Mouse (Mus musculus): ENCODE results near the gene Thap4.
"Not testable (repeated sequence)": the region's sequence is repeated elsewhere in the genome, so short reads cannot be mapped to it uniquely, and the experiment has no call there.

Gene Thap4

GRCm38 (mm10) chr1:93754573-93755290, at the start of gene Thap4:
Gene Thap4, minus strand, starts transcription at chr1:93754864.
- peak; percentile 86 for DNase-seq (ENCODE audit: low read depth, low spot score)

- peak; percentile 93 for DNase-seq (ENCODE audit: low read depth, low spot score)
Measured at GRCm38 (mm10) chr1:93803556-93804507, 49.2 kb upstream of the Thap4 start, which contains the start of gene Ing5. Gene Ing5, plus strand, starts transcription at chr1:93803965.

DNA sequence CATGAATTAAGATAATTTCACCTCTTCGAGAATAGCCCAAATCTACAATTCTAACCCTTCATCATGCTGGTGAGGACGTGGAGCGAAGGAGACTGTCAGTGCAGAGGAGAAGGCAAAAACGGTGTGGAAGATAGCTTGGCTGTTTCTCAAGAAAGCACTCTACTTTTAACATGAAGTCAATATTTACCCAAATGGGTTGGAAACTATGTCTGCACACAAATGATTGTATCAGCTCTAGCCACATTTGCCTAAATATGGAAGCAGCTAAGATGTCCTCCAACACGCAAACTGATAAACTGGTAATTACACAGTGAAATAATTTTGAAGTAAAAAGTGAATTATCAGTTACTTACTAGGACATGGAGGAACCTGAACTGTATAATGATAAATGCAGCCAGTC, 48.1 kb upstream of the Thap4 start:
- DNase-seq (ENCODE audit: low read depth, low spot score): no peak

- peak; percentile 98 for DNase-seq (ENCODE audit: low read depth, low spot score)
Measured at GRCm38 (mm10) chr1:93801741-93802238, 47.1 kb upstream of the Thap4 start, which contains the start of gene Dtymk. Gene Dtymk, minus strand, starts transcription at chr1:93801934.

DNA sequence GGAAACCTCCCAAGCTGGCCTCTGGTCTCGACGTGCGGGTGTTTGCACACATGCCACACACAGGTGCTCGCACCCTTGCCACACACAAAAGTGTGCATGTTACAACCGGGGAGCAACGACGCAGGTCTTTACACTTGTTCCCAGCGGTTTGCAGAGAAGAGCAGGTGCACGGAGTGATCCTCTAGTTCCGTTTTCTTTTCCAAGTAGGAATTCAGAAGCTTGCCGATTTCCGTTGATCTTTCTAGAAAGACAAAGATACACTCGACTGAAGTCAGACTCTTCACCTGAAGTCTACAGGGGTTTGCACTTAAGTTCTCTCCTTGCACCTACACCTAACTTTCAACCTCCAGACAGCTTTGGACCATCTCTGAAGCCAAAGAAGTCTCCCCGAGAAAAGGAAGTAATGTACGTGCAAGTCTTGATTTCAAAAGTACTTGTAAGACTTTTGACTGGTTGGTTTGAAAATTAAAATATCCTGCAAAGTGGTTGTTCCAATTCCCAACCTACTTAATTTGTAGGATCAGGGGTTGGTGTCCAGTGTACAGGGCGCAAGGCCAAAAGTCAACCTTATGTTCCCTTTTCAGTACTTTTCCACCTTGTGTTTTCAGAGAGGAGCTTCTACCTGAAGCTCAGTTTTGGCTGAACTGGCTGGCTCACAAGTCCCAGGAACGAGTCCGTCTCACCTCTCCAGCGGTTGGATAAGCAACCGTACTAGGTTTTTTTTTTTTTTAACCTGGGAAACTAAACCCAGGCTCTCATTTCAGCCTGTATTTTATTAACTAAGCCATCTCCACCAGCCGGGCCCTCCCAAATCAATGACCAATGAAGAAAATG, 46.2 kb upstream of the Thap4 start:
- no peak for DNase-seq (ENCODE audit: low read depth, low spot score)

DNA sequence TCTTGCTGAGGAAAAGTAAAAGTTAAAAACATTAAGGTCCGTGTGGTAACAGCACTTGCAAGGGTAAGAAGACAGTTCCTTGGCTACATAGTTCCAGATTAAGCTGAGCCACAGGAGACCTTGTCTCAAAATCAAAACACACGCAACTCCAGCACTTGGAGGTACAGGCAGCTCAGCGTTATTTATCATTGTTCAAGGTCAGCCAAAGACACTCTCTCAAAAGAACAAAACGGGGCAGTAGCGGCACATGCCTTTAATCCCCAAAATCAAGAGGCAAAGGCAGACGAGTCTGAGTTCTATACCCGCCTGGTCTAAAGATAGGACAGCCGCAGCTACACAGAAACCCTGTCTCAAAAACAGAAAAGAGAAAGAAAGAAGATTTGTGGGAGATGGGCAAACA, 41.2 kb upstream of the Thap4 start:
- no peak for DNase-seq (ENCODE audit: low read depth, low spot score)

DNA sequence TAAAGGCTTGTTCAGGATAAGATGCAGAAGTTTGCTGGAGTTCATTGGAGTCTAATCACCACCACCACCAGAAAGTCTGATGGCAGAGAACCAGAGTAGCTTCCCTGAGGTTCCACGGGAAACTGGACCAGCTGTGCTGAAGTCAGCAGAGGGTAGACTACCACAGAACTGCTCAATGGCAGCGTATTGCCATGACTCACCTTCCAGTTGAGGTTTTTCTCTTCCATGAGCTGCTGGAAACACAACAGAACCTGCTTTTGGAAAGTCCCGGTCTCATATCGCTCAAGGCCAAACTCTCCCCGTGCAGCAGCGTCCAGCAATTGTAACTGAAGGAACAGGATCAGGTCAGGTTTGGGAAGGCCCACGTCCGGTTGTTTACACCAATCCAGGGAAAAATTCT, 39.9 kb upstream of the Thap4 start:
- no peak for DNase-seq (ENCODE audit: low read depth, low spot score)

GRCm38 (mm10) chr1:93786912-93787311, 32.2 kb upstream of the Thap4 start:
- no peak for DNase-seq (ENCODE audit: low read depth, low spot score)

DNA sequence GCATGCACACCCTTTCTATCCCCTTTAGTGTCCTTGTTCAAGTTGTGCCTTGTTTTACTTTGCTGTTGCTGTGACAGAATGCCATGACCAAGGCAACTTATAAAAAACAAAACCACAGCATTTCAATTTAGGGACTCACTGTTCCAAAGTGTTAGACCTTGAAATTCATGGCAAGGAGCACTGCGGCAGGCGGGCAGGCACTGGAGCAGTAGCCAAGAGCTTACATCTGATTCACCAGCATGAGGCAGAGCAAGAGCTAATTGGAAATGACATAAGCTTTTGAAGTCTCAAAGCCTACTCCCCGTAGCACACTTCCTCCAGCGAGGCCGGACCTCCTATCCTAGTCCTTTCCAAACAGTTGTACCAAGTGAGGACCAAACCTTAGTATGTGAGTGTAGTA, 22.0 kb upstream of the Thap4 start:
- no peak for DNase-seq (ENCODE audit: low read depth, low spot score)

DNA sequence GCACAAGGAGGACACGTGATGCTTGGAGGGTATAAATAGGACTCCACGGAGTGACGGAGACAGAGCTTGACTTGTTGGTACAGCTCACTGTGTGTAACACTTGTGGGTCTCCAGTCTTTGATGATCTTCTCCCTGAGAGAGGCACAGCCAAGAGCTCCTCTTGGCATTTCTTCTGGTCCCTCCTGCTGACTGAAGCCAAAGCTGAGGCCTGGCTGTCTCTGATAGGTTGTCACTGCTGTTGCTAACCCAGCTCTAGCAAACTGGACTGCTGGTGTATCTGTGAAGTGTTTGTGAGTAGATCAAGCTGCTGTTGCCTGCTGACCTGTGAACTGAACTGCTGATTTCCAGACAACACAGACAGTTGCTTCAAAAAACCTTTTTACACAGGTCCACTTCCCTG, 15.2 kb upstream of the Thap4 start:
- DNase-seq (ENCODE audit: low read depth, low spot score): no peak

DNA sequence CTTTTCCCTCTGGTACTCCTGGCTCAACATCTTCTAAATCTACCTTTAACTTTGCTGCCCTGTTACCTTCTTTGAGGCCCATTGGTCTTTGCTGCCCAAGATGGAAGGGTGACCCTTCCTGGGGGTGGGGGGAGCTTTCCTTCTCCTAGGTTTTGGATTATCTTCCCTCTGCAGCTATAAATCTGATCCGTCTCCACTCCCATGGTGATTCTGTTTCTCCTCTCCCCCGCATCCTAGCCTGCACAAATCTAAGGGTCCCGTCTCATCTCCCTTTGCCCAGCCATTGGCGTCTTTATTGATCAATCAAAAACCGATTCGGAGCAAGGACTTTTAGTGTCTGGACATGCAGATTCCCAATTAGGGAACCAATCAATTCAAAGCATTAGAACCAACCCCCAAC, 12.9 kb upstream of the Thap4 start:
- DNase-seq (ENCODE audit: low read depth, low spot score): no peak

DNA sequence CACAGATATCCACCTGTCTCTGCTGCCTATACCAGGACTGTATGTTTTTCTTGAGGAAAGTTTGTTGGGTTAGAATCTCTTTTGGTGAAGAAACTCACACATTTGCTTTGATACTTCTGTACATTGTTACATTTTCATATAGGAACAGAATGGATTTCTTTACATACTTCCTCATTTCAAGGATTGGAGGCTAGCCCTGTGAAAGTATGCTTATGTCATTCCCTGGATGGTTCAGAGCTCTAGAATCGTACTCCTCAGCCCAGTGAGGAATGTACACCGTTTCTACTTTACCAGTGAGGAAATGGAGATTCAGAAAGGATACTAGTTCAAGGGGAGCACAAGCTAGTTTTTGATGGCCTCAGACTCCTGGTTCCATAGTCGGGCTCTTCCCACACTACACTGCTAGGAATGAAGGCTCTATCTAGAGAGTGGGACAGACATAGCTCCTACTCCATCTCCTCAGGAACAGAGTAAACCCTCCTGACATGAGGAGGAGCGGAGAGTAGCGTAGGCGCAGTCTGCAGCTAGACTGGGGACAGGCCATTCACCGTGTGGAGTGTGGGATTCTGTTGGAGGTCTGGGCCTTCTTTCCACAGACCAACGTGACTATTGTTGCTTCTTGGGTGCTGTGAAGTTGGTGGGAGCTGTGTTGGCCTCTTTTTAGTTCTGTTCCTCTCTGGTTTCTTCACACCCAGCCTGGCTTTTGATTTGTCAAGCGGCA, 10.4 kb upstream of the Thap4 start:
- DNase-seq (ENCODE audit: low read depth, low spot score): no peak

DNA sequence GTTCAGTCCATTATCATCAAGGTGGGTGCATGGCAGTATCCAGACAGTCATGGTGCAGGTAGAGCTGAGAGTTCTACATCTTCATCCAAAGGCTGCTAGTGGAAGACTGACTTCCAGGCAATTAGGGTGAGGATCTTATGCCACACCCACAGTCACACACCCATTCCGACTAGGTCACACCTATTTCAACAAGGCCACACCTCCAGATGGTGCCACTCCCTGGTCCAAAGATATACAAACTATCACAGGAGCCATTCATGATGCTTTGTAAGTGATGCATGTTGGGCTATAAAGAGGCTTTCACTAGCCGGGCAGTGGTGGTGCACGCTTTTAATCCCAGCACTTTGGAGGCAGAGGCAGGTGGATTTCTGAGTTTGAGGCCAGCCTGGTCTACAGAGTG, 8.9 kb upstream of the Thap4 start:
- not testable (repeated sequence) for DNase-seq (ENCODE audit: low read depth, low spot score)

DNA sequence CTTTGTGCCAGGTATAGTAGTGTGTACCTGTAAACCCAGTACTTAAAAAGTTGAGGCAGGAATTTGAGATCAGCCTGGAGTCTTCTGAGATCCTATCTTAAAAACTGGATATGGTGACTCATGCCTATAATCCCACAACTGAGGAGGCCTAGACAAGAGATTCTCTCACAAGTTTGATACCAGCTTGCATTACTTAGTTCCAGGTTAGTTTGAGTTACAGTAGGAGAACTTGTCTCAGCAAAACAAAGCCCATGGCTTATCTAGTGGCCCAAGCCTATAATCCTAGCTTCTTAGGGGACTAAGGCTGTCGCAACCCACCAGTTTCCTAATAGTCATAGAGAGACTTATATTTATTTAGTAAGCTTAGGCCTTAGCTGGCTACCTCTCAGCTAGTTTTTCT, 5.4 kb upstream of the Thap4 start:
- DNase-seq (ENCODE audit: low read depth, low spot score): no peak

DNA sequence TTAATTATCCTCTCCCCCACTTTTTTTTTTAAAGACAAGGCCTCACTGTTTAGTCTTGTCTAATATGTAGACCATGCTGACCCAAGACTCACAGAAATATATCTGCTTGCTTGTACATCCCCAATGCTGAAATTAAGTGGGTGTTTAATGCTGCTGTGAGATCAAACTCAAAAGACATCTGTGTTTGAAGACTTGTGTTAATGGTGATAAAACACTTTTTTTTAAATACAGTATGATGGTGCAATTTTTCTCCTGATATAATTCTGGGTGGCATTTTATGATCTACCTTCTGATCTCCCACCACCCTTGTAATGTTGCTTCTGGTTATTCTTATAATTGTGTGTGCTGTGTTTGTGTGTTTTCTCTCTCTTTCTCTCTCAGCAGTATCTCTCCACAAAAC, 1.5 kb upstream of the Thap4 start:
- DNase-seq (ENCODE audit: low read depth, low spot score): no peak

DNA sequence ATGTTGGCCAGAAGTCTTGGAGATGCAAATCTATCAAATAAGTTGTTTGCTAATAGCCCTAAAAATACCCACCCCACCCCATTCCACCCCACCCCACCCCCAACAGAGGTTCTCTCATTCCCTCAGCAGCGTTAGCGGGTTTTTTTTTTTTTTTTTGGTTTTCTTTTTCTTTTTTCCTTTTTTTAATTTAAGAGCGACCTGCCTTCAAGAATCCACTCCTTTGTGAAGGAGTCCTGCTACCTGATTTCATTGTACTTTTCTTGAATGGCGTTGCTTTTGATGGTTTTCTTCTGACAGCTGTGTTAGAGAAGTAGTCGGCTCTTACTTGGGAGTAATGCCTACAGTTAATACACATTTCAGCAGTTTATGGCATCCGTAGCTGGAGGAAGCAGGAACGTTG, 954 bp upstream of the Thap4 start:
- DNase-seq (ENCODE audit: low read depth, low spot score): no peak

GRCm38 (mm10) chr1:93755291-93755610, 587 bp upstream of the Thap4 start:
- no peak for DNase-seq (ENCODE audit: low read depth, low spot score)

DNA sequence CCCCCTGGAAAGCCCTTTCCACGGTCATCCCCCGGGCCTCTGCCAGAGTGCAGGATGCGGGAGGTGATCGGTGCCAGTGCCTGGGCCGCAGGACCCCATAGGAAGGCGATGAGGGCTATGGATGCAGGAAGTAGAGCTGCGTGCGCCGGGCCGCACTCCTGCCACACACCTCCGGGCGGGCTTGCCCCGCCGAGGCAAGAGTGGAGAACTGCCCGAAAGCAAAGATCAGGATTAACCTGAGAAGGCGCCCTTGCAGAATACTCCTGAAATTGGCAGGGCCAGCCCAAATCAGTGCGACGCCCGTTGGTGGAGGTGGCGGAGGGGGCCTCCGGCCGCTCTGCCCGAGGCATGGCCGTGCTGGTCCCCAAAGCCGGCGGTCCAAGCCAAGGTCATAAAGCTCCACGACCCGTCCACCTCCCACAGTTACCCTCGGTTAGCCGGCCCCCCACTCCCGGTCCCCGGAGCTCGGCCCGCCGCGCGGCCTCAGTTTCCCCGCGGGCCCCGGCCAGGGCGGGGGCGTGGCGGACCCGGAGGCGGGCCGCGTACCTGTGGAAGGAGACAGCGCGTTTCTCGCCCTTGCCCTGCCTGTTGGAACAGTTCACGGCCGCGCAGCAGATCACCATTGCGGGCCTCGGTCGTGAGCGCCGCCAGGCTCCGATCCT, 622 bp downstream of the Thap4 start:
- DNase-seq (ENCODE audit: low read depth, low spot score): no peak

DNA sequence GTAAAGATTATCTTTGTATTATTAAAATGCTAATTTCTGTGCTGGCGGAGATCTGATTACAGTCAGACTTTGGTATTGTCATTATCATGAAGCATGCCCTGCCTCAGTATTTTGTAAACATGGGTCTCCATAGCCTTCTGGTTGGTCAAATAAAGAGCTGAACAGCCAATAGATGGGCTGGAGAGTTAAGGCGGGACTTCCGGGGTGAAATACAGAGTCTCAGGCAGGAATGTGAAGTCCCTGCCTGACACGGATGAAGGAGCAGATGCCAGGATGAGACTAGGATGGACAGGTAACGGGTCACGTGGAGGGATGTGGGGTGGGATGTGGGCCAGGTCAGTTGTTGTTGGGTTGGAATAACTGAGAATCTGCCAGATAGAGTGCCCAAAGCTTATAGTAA, 3.4 kb downstream of the Thap4 start, which contains the start of gene Atg4b:
Gene Atg4b, plus strand, starts transcription at position 211 of the 400 bp plus-strand sequence.
- no peak for DNase-seq (ENCODE audit: low read depth, low spot score)

- no peak for DNase-seq (ENCODE audit: low read depth, low spot score)
Measured at GRCm38 (mm10) chr1:93748539-93748938, 6.1 kb downstream of the Thap4 start.
